In genomic region chr2:70669896-70670295, GRCm38 (mm10) we compare ENCODE assay signal across 25 mouse cellular contexts. TPM values are rescaled to one million over a fixed set of nuclear protein-coding genes. Genes with fewer than 3 reads are reported as not detected.
A peak's percentile ranks its signal among the peaks of the same experiment; 100 is the strongest.
DNase-seq lines count a peak whose midpoint lies in the region; ATAC-seq and TF ChIP-seq lines count a peak whose summit lies in the region.
"Had no signal": no experiment of that assay in that cellular context is flagged by ENCODE, and none has a peak within 500 bp of the region (broad histone marks: within the 10 kb centered on the region; RNA-seq: fewer than 3 reads in every experiment).

No protein-coding gene starts in this region.

- no peak for TF ChIP-seq EP300 in heart, postnatal 0 days (IDR thresholded peaks at IDR 0.05; ENCODE audit: low read depth)

- TF ChIP-seq CTCF in heart, postnatal 0 days (IDR thresholded peaks at IDR 0.05; ENCODE audit: low read depth) = no peak
- TF ChIP-seq CTCF in spleen, adult 2 months (IDR thresholded peaks at IDR 0.05; ENCODE audit: extremely low read depth, insufficient read depth, insufficient read length, insufficient replicate concordance) = no peak

- H3K27ac ChIP-seq in heart, postnatal 0 days (ENCODE audit: low read depth) = no peak overlapping the region
- peak overlapping the region; percentile 88 for H3K27ac ChIP-seq in spleen, adult 2 months (ENCODE audit: insufficient read depth, low read length)
- H3K27ac ChIP-seq: embryonic facial prominence, embryonic 13.5 days; embryonic facial prominence, embryonic 15.5 days; forebrain, embryonic 10.5 days; forebrain, embryonic 12.5 days had no signal

- H3K9ac ChIP-seq in heart, postnatal 0 days (replicated peaks; ENCODE audit: low read depth, low read length) = no peak overlapping the region
- H3K9ac ChIP-seq: embryonic facial prominence, embryonic 13.5 days; embryonic facial prominence, embryonic 15.5 days; forebrain, embryonic 12.5 days had no signal

- 16% methylated on average over 2 of the region's 2 CpGs for WGBS in heart, postnatal 0 days
- WGBS in spleen, adult 2 months = 82% methylated on average over 2 of the region's 2 CpGs

- peak; percentile 4 for DNase-seq in heart, postnatal 0 days (ENCODE audit: low spot score)
- DNase-seq in heart, postnatal 4 days = no peak
- no peak for DNase-seq in spleen, adult 2 months (ENCODE audit: low read depth in 1 of 2, low spot score in 2 of 2)
- DNase-seq in spleen, adult 12 weeks (ENCODE audit: low spot score) = no peak
- peak; percentile 52 for DNase-seq in retina, postnatal 7 days (ENCODE audit: low read depth, low spot score)
- no peak for DNase-seq in layer of hippocampus, adult 9-10 months (ENCODE audit: low spot score)
- DNase-seq: adrenal gland, adult 2 months; adrenal gland, postnatal 10 days; adrenal gland, postnatal 25 days; cerebellum, adult 11 months; cerebellum, adult 18-20 months; cerebellum, adult 8-10 months; cerebellum, adult 9-11 months; cerebellum, postnatal 14 days; cerebellum, postnatal 36 days; embryo, embryonic 11 days had no signal

- H3K36me3 ChIP-seq in heart, postnatal 0 days (replicated peaks; ENCODE audit: control insufficient read depth, insufficient read depth, low read length) = 0 out of 2 replicates have a peak, but pooled peaks cover 5% of the 10 kb centered on the region
- H3K36me3 ChIP-seq in megakaryocyte, embryonic 14.5 days (replicated peaks; ENCODE audit: low read length) = peaks cover 35% of the 10 kb centered on the region
- no peaks in the 10 kb centered on the region for H3K36me3 ChIP-seq in spleen, adult 2 months (ENCODE audit: control insufficient read depth, insufficient read depth, low read length)
- H3K36me3 ChIP-seq: embryonic facial prominence, embryonic 13.5 days; forebrain, embryonic 12.5 days had no signal

- peaks cover 9% of the 10 kb centered on the region for H3K4me1 ChIP-seq in heart, postnatal 0 days (ENCODE audit: control insufficient read depth, insufficient read depth)
- H3K4me1 ChIP-seq in megakaryocyte, embryonic 14.5 days = peaks cover 91% of the 10 kb centered on the region
- H3K4me1 ChIP-seq in spleen, adult 2 months (ENCODE audit: control insufficient read depth, insufficient read depth, insufficient read length) = peaks cover 18% of the 10 kb centered on the region
- H3K4me1 ChIP-seq: embryonic facial prominence, embryonic 15.5 days; forebrain, embryonic 12.5 days had no signal

- H3K27me3 ChIP-seq in heart, postnatal 0 days (ENCODE audit: control insufficient read depth, insufficient read depth, low read length) = no peaks in the 10 kb centered on the region
- no peaks in the 10 kb centered on the region for H3K27me3 ChIP-seq in megakaryocyte, embryonic 14.5 days (replicated peaks)
- H3K27me3 ChIP-seq in spleen, adult 2 months (ENCODE audit: control insufficient read depth, insufficient read depth, low read length) = no peaks in the 10 kb centered on the region
- H3K27me3 ChIP-seq: embryonic facial prominence, embryonic 13.5 days; embryonic facial prominence, embryonic 15.5 days; forebrain, embryonic 12.5 days had no signal

- H3K4me3 ChIP-seq in heart, postnatal 0 days (ENCODE audit: low read depth, low read length) = no peak overlapping the region
- H3K4me3 ChIP-seq in megakaryocyte, embryonic 14.5 days (replicated peaks) = peak overlapping the region; percentile 39
- no peak overlapping the region for H3K4me3 ChIP-seq in spleen, adult 2 months (ENCODE audit: extremely low read depth, insufficient read depth, insufficient read length)
- H3K4me3 ChIP-seq: embryonic facial prominence, embryonic 13.5 days; embryonic facial prominence, embryonic 15.5 days; erythroblast, embryonic 14.5 days; forebrain, embryonic 10.5 days; forebrain, embryonic 12.5 days had no signal

- no peak for TF ChIP-seq POLR2A in spleen, adult 2 months (IDR thresholded peaks at IDR 0.05; ENCODE audit: low read depth, low read length)

- ATAC-seq in heart, postnatal 0 days (ENCODE audit: insufficient read depth, low read depth) = no peak
- ATAC-seq in megakaryocyte, adult 5-6 weeks (ENCODE audit: poor library complexity, severe bottlenecking) = no peak
- ATAC-seq: forebrain, embryonic 14.5 days had no signal

- no peak overlapping the region for H3K4me2 ChIP-seq in heart, postnatal 0 days (ENCODE audit: low read depth, low read length)
- H3K4me2 ChIP-seq: embryonic facial prominence, embryonic 13.5 days; embryonic facial prominence, embryonic 15.5 days; forebrain, embryonic 12.5 days had no signal

- no peaks in the 10 kb centered on the region for H3K9me3 ChIP-seq in heart, postnatal 0 days (replicated peaks; ENCODE audit: control insufficient read depth, low read length)
- no peaks in the 10 kb centered on the region for H3K9me3 ChIP-seq in megakaryocyte, embryonic 14.5 days
- H3K9me3 ChIP-seq: embryonic facial prominence, embryonic 13.5 days; embryonic facial prominence, embryonic 15.5 days; forebrain, embryonic 10.5 days; forebrain, embryonic 12.5 days had no signal

RNA-seq across cellular contexts. Expression of gene Gm26558, which starts 8.0 kb away (rescaled TPM):
- 8.2 TPM in 1 of 2 replicates, not detected in the other for total RNA-seq in heart, postnatal 0 days (2014; rRNA removed; ENCODE audit: low replicate concordance)
- 1.5 and 1.7 TPM in 2 replicates for polyA plus RNA-seq in heart, postnatal 0 days (2015; fragmentation: Nextera tagmentation; extraction: Ambion mirVana)
- total RNA-seq in heart, postnatal 4 days (2021) = 1 to 10 TPM in 1 of 2 experiments, under 1 TPM in 1; 0.63 to 1.1 TPM
- polyA plus RNA-seq in megakaryocyte, embryonic 14.5 days (2012; ENCODE audit: insufficient read depth, low replicate concordance) = 3.1 and 16.9 TPM in 2 replicates
- total RNA-seq in megakaryocyte, adult 5-6 weeks (2015) = not detected in 2 replicates
- not detected in 2 replicates for total RNA-seq in megakaryocyte, adult 5-6 weeks (2017)
- polyA plus RNA-seq in spleen, adult 2 months (2012; rRNA removed) = 0.19 and 0.68 TPM in 2 replicates
- total RNA-seq: adrenal gland, adult 2 months; common myeloid progenitor, adult 5-6 weeks had no signal
- polyA plus RNA-seq: erythroblast, embryonic 14.5 days had no signal

RNA-seq across cellular contexts. Expression of gene Gorasp2, which starts 8.5 kb away (rescaled TPM):
- total RNA-seq in heart, postnatal 0 days (2014; rRNA removed; ENCODE audit: low replicate concordance) = 75.7 and 79.8 TPM in 2 replicates
- 96.5 and 116 TPM in 2 replicates for polyA plus RNA-seq in heart, postnatal 0 days (2015; fragmentation: Nextera tagmentation; extraction: Ambion mirVana)
- total RNA-seq in heart, postnatal 4 days (2021) = 100 to 1,000 TPM; 106 to 111 TPM
- polyA plus RNA-seq in megakaryocyte, embryonic 14.5 days (2012; ENCODE audit: insufficient read depth, low replicate concordance) = 84.7 and 135 TPM in 2 replicates
- 130 and 146 TPM in 2 replicates for total RNA-seq in megakaryocyte, adult 5-6 weeks (2015)
- 46.2 and 51.1 TPM in 2 replicates for total RNA-seq in megakaryocyte, adult 5-6 weeks (2017)
- 59.2 and 67.3 TPM in 2 replicates for polyA plus RNA-seq in spleen, adult 2 months (2012; rRNA removed)

Comparison
In these comparisons a context has a peak if more than half of its experiments do, and no peak if none do; other contexts are left out.
1. DNase-seq: peak in heart, postnatal 0 days (single experiment) and retina, postnatal 7 days (single experiment); none in heart, postnatal 4 days (single experiment), spleen, adult 2 months (0 of 2), spleen, adult 12 weeks (single experiment) and layer of hippocampus, adult 9-10 months (single experiment).